Mouse (Mus musculus): ENCODE results near the gene Scnn1g.

Gene Scnn1g

GRCm38 (mm10) chr7:121734171-121734831 lies at the start of gene Scnn1g:
Gene Scnn1g, plus strand, starts transcription at chr7:121734479.
- in situ Hi-C loops (cut with MboI; ENCODE audit: low sequenced_read_pairs): loop anchor here (10.0 kb wide), 1 partner anchor 230 kb away; no protein-coding TSS in a partner anchor

- in situ Hi-C loops (cut with MboI; ENCODE audit: low sequenced_read_pairs): no loop called here
Observed at GRCm38 (mm10) chr7:121685140-121685984, 48.9 kb upstream of the Scnn1g start.

- in situ Hi-C loops (cut with MboI; ENCODE audit: low sequenced_read_pairs): no loop called here
Observed at GRCm38 (mm10) chr7:121689338-121689737, 44.9 kb upstream of the Scnn1g start.

GRCm38 (mm10) chr7:121691803-121692202 lies 42.5 kb upstream of the Scnn1g start:
- in situ Hi-C loops (cut with MboI; ENCODE audit: low sequenced_read_pairs): no loop called here

- in situ Hi-C loops (cut with MboI; ENCODE audit: low sequenced_read_pairs): no loop called here
Observed at GRCm38 (mm10) chr7:121697170-121697569, 37.1 kb upstream of the Scnn1g start.

GRCm38 (mm10) chr7:121697574-121697973 lies 36.7 kb upstream of the Scnn1g start:
- in situ Hi-C loops (cut with MboI; ENCODE audit: low sequenced_read_pairs): no loop called here

- in situ Hi-C loops (cut with MboI; ENCODE audit: low sequenced_read_pairs): no loop called here
Observed at GRCm38 (mm10) chr7:121699218-121699617, 35.1 kb upstream of the Scnn1g start.

GRCm38 (mm10) chr7:121700480-121700879 lies 33.8 kb upstream of the Scnn1g start:
- in situ Hi-C loops (cut with MboI; ENCODE audit: low sequenced_read_pairs): no loop called here

- in situ Hi-C loops (cut with MboI; ENCODE audit: low sequenced_read_pairs): no loop called here
Observed at GRCm38 (mm10) chr7:121701983-121702382, 32.3 kb upstream of the Scnn1g start.

GRCm38 (mm10) chr7:121705051-121705450 lies 29.2 kb upstream of the Scnn1g start:
- in situ Hi-C loops (cut with MboI; ENCODE audit: low sequenced_read_pairs): no loop called here

- in situ Hi-C loops (cut with MboI; ENCODE audit: low sequenced_read_pairs): no loop called here
Observed at GRCm38 (mm10) chr7:121706411-121707072, 27.7 kb upstream of the Scnn1g start.

GRCm38 (mm10) chr7:121707073-121707667 lies 27.1 kb upstream of the Scnn1g start, which contains the start of gene Usp31:
Gene Usp31, minus strand, starts transcription at chr7:121707253.
- in situ Hi-C loops (cut with MboI; ENCODE audit: low sequenced_read_pairs): no loop called here

GRCm38 (mm10) chr7:121711171-121711570 lies 23.1 kb upstream of the Scnn1g start:
- in situ Hi-C loops (cut with MboI; ENCODE audit: low sequenced_read_pairs): no loop called here

- in situ Hi-C loops (cut with MboI; ENCODE audit: low sequenced_read_pairs): no loop called here
Observed at GRCm38 (mm10) chr7:121717031-121717430, 17.2 kb upstream of the Scnn1g start.

GRCm38 (mm10) chr7:121730225-121730624 lies 4.1 kb upstream of the Scnn1g start:
- in situ Hi-C loops (cut with MboI; ENCODE audit: low sequenced_read_pairs): loop anchor here (10.0 kb wide), 1 partner anchor 235 kb away; no protein-coding TSS in a partner anchor

GRCm38 (mm10) chr7:121737511-121738415 lies 3.5 kb downstream of the Scnn1g start:
- in situ Hi-C loops (cut with MboI; ENCODE audit: low sequenced_read_pairs): loop anchor here (10.0 kb wide), 1 partner anchor 227 kb away; no protein-coding TSS in a partner anchor

GRCm38 (mm10) chr7:121750244-121750643 lies 16.0 kb downstream of the Scnn1g start:
- in situ Hi-C loops (cut with MboI; ENCODE audit: low sequenced_read_pairs): no loop called here

GRCm38 (mm10) chr7:121754748-121755147 lies 20.5 kb downstream of the Scnn1g start:
- in situ Hi-C loops (cut with MboI; ENCODE audit: low sequenced_read_pairs): no loop called here

- in situ Hi-C loops (cut with MboI; ENCODE audit: low sequenced_read_pairs): no loop called here
Observed at GRCm38 (mm10) chr7:121763328-121763727, 29.0 kb downstream of the Scnn1g start.

GRCm38 (mm10) chr7:121767900-121768299 lies 33.6 kb downstream of the Scnn1g start:
- in situ Hi-C loops (cut with MboI; ENCODE audit: low sequenced_read_pairs): no loop called here
